Mouse (Mus musculus): Measurements from ENCODE around the gene Wdr46. TPM values are rescaled to one million over a fixed set of nuclear protein-coding genes. Genes with fewer than 3 reads are reported as not detected.

Gene Wdr46
- polyA plus RNA-seq, 1 experiment from 2014 or later: 37.2 TPM

DNA sequence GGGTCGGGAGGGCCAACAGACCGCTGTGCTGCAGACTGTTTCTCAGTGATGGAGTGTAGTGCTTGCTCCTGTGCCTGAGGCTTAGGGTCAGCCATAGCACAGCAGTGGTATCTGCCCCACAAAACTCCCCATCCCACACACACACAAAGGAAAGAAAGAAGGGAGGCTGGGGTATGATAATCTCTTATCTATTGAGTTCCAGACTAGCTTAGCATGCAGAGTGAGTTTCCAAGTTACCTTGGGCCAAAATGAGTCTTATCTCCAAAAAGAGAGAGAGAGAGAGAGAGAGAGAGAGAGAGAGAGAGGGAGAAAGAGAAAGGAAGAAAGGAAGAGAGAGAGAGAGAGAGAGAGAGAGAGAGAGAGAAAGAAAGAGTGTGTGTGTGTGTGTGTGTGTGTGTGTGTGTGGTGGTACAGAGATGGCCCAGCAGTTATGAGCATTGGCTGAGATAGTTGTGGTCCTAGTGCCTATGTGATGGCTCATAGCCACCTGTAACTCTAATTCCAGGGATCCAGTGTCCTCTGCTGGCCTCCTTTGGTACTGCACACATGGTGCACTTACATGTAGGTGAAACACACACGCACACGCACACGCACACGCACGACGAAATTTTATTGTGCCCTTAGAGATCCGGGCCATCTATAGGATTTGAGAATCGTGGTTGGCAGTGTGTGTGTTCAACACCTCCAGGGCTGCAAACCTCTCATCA lies 15.7 kb upstream of the Wdr46 start:
- Histone ChIP-seq H3K4me3 (ENCODE audit: low read depth, low read length) (no peak overlapping the region), H3K4me2 (no peak overlapping the region), H3K9ac (no peak overlapping the region), H3K36me3 (ENCODE audit: insufficient read depth) (peaks cover 6% of the 10 kb centered on the region; the same call in 1 of the 2 replicates), H3K27ac (ENCODE audit: low read depth) (no peak overlapping the region), H3K4me1 (ENCODE audit: insufficient read depth) (no peaks in the 10 kb centered on the region), H3K9me3 (ENCODE audit: low read depth, low read length) (no peaks in the 10 kb centered on the region), H3K27me3 (ENCODE audit: insufficient read depth, low read length) (no peaks in the 10 kb centered on the region)
- peak; percentile 65 for TF ChIP-seq CTCF (IDR thresholded peaks at IDR 0.05; ENCODE audit: low read depth)
- ATAC-seq (ENCODE audit: insufficient read depth) (no peak), DNase-seq (peak; percentile 42)
- WGBS: 83% methylated on average over 10 of the region's 10 CpGs

DNA sequence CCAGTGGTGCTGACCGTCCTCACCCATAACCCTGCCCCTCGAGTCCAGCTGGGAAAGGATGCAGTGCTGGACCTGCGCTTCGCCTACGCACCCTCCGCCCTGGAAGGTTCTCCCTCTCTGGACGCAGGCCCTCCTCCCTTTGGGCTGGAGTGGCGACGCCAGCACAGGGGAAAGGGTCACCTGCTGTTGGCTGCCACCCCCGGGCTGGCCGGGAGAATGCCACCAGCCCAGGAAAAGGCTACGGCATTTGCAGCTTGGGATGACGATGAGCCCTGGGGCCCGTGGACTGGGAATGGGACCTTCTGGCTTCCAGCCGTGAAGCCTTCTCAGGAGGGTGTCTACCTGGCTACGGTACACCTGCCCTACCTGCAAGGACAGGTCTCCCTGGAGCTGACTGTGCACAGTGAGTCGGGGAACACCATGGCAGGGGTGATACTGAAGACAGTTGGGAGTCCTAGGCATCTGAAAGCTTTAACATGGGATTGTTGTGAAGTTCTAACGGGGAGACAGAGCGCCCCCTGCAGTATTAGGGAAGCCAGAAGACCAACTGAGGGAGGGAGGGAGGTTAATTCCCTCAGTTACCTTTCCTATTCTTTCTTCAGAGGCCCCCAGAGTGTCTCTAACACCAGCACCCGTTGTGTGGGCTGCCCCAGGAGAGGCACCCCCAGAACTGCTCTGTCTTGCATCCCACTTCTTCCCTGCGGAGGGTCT lies 14.9 kb upstream of the Wdr46 start:
- H3K27ac ChIP-seq (ENCODE audit: low read depth): no peak overlapping the region
- H3K9me3 ChIP-seq (ENCODE audit: low read depth, low read length): no peaks in the 10 kb centered on the region
- H3K27me3 ChIP-seq (ENCODE audit: insufficient read depth, low read length): no peaks in the 10 kb centered on the region
- no peak for ATAC-seq (ENCODE audit: insufficient read depth)
- H3K36me3 ChIP-seq (ENCODE audit: insufficient read depth): peaks cover 6% of the 10 kb centered on the region; the same call in 1 of the 2 replicates
- DNase-seq: no peak
- 81% methylated on average over 21 of the region's 21 CpGs for WGBS
- TF ChIP-seq CTCF (IDR thresholded peaks at IDR 0.05; ENCODE audit: low read depth): 0 out of 2 replicates have a peak, but pooled peaks have one; percentile 15
- no peaks in the 10 kb centered on the region for H3K4me1 ChIP-seq (ENCODE audit: insufficient read depth)
- H3K4me3 ChIP-seq (ENCODE audit: low read depth, low read length): no peak overlapping the region
- H3K9ac ChIP-seq: no peak overlapping the region
- H3K4me2 ChIP-seq: no peak overlapping the region

DNA sequence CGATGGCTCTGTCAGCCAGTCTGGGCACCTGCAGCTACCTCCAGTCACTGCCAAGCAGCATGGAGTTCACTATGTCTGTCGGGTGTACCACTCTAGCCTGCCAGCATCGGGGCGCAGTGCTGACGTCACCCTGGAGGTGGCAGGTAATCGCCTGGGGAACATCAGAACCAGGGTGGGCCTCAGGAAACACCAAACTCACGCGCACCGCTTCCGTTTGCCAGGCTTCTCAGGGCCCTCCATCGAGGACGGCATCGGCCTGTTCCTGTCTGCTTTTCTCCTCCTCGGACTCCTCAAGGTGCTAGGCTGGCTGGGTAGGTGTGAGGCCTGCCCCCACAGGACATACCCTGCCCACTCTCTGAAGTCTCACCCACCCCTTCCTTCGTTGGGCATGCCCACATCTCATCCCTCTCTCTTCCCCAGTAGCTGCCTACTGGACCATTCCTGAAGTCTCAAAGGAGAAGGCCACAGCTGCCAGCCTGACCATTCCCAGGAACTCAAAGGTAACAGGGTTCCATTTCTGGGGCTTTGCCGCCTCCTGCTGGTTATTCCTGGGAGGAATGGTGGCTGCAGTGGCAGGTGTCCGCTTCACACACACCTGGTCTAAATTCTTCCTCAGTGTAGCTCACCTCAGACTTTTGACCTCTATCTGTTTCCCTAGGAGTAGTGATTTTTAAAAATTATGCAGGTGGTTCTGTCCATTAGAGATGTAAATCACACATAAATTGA lies 14.1 kb upstream of the Wdr46 start:
- Histone ChIP-seq H3K4me2 (no peak overlapping the region), H3K9me3 (ENCODE audit: low read depth, low read length) (no peaks in the 10 kb centered on the region), H3K27me3 (ENCODE audit: insufficient read depth, low read length) (no peaks in the 10 kb centered on the region), H3K27ac (ENCODE audit: low read depth) (no peak overlapping the region), H3K4me1 (ENCODE audit: insufficient read depth) (no peaks in the 10 kb centered on the region), H3K36me3 (ENCODE audit: insufficient read depth) (peaks cover 6% of the 10 kb centered on the region; the same call in 1 of the 2 replicates), H3K9ac (no peak overlapping the region), H3K4me3 (ENCODE audit: low read depth, low read length) (no peak overlapping the region)
- ATAC-seq (ENCODE audit: insufficient read depth): no peak
- 72% methylated on average over 16 of the region's 17 CpGs for WGBS
- peak; percentile 53 for TF ChIP-seq CTCF (IDR thresholded peaks at IDR 0.05; ENCODE audit: low read depth)
- peak; percentile 41 for DNase-seq

DNA sequence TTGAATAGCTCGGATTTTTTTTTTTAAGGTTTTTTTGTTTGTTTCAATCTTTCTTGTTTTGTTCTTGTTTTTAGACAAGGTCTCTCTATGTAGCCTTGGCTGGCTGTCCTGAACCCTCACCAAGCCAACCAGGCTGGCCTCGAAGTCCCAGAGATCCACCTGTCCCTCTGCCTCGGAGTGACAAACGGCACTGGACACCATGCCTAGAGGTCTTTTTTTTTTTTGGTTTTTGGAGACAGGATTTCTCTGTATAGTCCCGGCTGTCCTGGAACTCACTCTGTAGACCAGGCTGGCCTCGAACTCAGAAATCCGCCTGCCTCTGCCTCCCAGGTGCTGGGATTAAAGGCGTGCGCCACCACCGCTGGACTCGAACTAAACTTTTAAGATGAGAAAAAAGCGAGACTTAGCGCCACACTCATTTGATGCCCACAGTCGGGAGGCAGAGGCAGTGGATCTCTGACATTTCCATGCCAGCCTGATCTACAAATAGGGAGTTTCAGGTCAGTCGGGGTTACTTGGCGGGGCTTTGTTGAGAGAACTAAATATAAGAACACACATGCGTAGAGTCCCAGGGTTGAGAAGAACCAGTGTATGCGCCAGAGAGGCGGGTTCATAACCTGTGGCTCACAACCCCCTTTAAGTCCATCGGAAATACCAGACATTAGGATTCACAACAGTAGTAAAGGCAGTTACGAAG lies 12.1 kb upstream of the Wdr46 start:
- H3K27ac ChIP-seq (ENCODE audit: low read depth): peak overlapping the region; percentile 95; the same call in 1 of the 2 replicates
- no peak for ATAC-seq (ENCODE audit: insufficient read depth)

DNA sequence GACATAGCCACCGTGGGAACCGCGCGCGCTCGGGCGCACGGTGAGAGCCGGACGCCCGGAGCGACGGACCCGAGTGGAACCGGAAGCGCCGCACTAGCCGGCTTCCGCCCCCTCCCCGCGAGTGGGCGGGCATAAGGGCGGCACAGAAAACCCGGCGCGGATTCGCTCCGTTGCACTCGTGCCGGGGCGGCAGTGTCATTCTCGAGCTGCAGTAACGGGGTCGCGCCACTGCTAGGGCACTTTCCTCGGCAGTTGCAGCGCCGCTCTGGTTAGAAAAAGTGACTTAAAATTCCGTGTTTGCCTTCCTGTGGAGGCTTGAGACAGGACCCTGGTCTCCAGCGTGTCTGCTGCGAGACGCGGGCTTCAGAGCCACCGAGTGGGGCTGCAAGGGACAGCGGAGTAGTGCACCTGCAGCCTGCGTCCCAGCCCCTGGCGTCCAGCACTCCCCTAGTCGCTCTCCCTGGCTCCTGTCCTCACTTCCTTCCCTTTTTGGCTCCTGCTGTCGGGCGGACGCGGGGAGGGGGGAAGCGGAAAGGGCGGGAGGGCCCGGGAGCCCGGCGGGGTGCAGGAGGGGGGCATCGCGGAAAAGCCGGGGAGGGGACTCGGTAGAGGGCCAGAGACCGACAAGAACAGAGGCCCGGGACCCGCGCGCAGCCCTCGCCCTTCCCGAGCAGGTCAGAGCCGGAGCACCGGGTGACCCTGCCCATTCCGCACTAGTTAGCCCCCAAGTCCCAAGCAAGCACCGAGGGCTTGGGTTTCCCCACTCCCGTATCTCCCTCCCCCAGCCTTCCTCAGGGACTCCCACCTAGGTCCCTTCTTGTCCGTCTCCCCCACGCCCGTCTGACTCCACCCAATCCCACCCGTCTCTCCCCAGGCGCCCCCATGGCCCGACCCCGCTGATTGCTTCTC lies 10.8 kb upstream of the Wdr46 start, which contains the start of gene Rgl2:
Rgl2 (plus strand) TSS at position 173 of the 909 bp plus-strand sequence.
- under 1% methylated on average over 75 of the region's 80 CpGs for WGBS
- peak within 1 kb of the TSS; percentile 81 for H3K9ac ChIP-seq
- H3K4me2 ChIP-seq: peak within 1 kb of the TSS; percentile 99
- H3K9me3 ChIP-seq (ENCODE audit: low read depth, low read length): no peaks in the 10 kb centered on the region
- H3K4me1 ChIP-seq (ENCODE audit: insufficient read depth): no peaks in the 10 kb centered on the region
- ATAC-seq (ENCODE audit: insufficient read depth) (peak; percentile 85), DNase-seq (peak; percentile 97)
- no peaks in the 10 kb centered on the region for H3K27me3 ChIP-seq (ENCODE audit: insufficient read depth, low read length)
- peak within 1 kb of the TSS; percentile 83 for H3K4me3 ChIP-seq (ENCODE audit: low read depth, low read length)
- H3K36me3 ChIP-seq (ENCODE audit: insufficient read depth): peaks cover 22% of the 10 kb centered on the region; the same call in 1 of the 2 replicates
- peak; percentile 57 for TF ChIP-seq CTCF (IDR thresholded peaks at IDR 0.05; ENCODE audit: low read depth)
- H3K27ac ChIP-seq (ENCODE audit: low read depth): peak within 1 kb of the TSS; percentile 95

More for the DNA sequence above, 12.1 kb upstream of the Wdr46 start:
- Histone ChIP-seq H3K4me1 (ENCODE audit: insufficient read depth) (no peaks in the 10 kb centered on the region), H3K27me3 (ENCODE audit: insufficient read depth, low read length) (no peaks in the 10 kb centered on the region), H3K9me3 (ENCODE audit: low read depth, low read length) (no peaks in the 10 kb centered on the region), H3K36me3 (ENCODE audit: insufficient read depth) (peaks cover 10% of the 10 kb centered on the region; the same call in 1 of the 2 replicates), H3K4me2 (peak overlapping the region; percentile 99), H3K4me3 (ENCODE audit: low read depth, low read length) (peak overlapping the region; percentile 83), H3K9ac (peak overlapping the region; percentile 81)
- DNase-seq: no peak
- 59% methylated on average over 21 of the region's 21 CpGs for WGBS
- no peak for TF ChIP-seq CTCF (IDR thresholded peaks at IDR 0.05; ENCODE audit: low read depth)
